Mouse (Mus musculus) MEL (cell line): ENCODE results near the gene Col4a3.

Experiments used
- CHD2 ChIP-seq: IDR thresholded peaks from 2 replicates; pipeline ENCODE4 v1.6.1; 2011; ENCODE audit warnings: low read length, improper control_type of control experiment
- HCFC1 ChIP-seq: IDR thresholded peaks from 2 replicates; pipeline ENCODE4 v1.6.1; 2012; ENCODE audit warnings: low read depth, mild to moderate bottlenecking, inconsistent platforms, low read length, improper control_type of control experiment, moderate library complexity
- JUND ChIP-seq: IDR thresholded peaks from 2 replicates; pipeline ENCODE4 v1.6.1; 2011; ENCODE audit warnings: low read depth, mild to moderate bottlenecking, improper control_type of control experiment, low read length
- NELFE ChIP-seq: IDR thresholded peaks from 2 replicates; pipeline ENCODE4 v1.6.1; 2011; ENCODE audit warnings: low read depth, low read length, improper control_type of control experiment
- SMC3 ChIP-seq: IDR thresholded peaks from 2 replicates; pipeline ENCODE4 v1.6.1; 2011; ENCODE audit warnings: low read depth, low read length, improper control_type of control experiment

- TF ChIP-seq JUND (no peak), SMC3 (no peak), NELFE (no peak), HCFC1 (no peak), CHD2 (no peak)
Measured at GRCm38 (mm10) chr1:82585981-82586380, 740 bp upstream of the Col4a3 start.
